Comparison of ENCODE assay signal across 10 mouse cellular contexts in genomic region chr8:122698254-122698768, GRCm38 (mm10). TPM values are rescaled to one million over a fixed set of nuclear protein-coding genes. Genes with fewer than 3 reads are reported as not detected.
DNase-seq lines count a peak whose midpoint lies in the region; ATAC-seq and TF ChIP-seq lines count a peak whose summit lies in the region.
"Had no signal": no experiment of that assay in that cellular context is flagged by ENCODE, and none has a peak within 500 bp of the region (broad histone marks: within the 10 kb centered on the region; RNA-seq: fewer than 3 reads in every experiment).

No protein-coding gene starts in this region.

- no peaks in the 10 kb centered on the region for H3K27me3 ChIP-seq in neural tube, embryonic 12.5 days (replicated peaks)
- H3K27me3 ChIP-seq in neural tube, embryonic 15.5 days (replicated peaks), result no peaks in the 10 kb centered on the region
- H3K27me3 ChIP-seq in liver, embryonic 12.5 days (replicated peaks), result peaks cover 4% of the 10 kb centered on the region; the same call in 1 of the 2 replicates

- DNase-seq in gastrocnemius, adult 2 months, result no peak
- DNase-seq in gastrocnemius, postnatal 4 days (ENCODE audit: low spot score in 2 of 2), result no peak
- DNase-seq in thymus, postnatal 36 days, result peak; percentile 70 to 84
- DNase-seq in T-cell, adult 2 months (ENCODE audit: low spot score), result no peak
- no peak for DNase-seq in MN1 (ENCODE audit: low spot score)

- H3K9me3 ChIP-seq in neural tube, embryonic 12.5 days, result no peaks in the 10 kb centered on the region
- no peaks in the 10 kb centered on the region for H3K9me3 ChIP-seq in neural tube, embryonic 15.5 days (replicated peaks)
- no peaks in the 10 kb centered on the region for H3K9me3 ChIP-seq in liver, embryonic 12.5 days (replicated peaks)
- H3K9me3 ChIP-seq: hindbrain, embryonic 13.5 days had no signal

- intact Hi-C loops in gastrocnemius, adult 2 months (cut with DNase I), result no loop called here

- peaks cover 9% of the 10 kb centered on the region; the same call in 1 of the 2 replicates for H3K4me1 ChIP-seq in neural tube, embryonic 12.5 days
- no peaks in the 10 kb centered on the region for H3K4me1 ChIP-seq in neural tube, embryonic 15.5 days
- H3K4me1 ChIP-seq in liver, embryonic 12.5 days, result peaks cover 100% of the 10 kb centered on the region

- H3K4me3 ChIP-seq in gastrocnemius, adult 2 months, result peak overlapping the region; percentile 56
- no peak overlapping the region for H3K4me3 ChIP-seq in neural tube, embryonic 12.5 days
- no peak overlapping the region for H3K4me3 ChIP-seq in neural tube, embryonic 15.5 days (replicated peaks)
- peak overlapping the region; percentile 70 for H3K4me3 ChIP-seq in liver, embryonic 12.5 days
- H3K4me3 ChIP-seq: hindbrain, embryonic 13.5 days had no signal

- TF ChIP-seq CTCF in gastrocnemius, adult 2 months (IDR thresholded peaks at IDR 0.05), result no peak

- no peaks in the 10 kb centered on the region for H3K36me3 ChIP-seq in neural tube, embryonic 12.5 days
- H3K36me3 ChIP-seq in neural tube, embryonic 15.5 days, result no peaks in the 10 kb centered on the region
- peaks cover 26% of the 10 kb centered on the region for H3K36me3 ChIP-seq in liver, embryonic 12.5 days
- H3K36me3 ChIP-seq: hindbrain, embryonic 13.5 days had no signal

- ATAC-seq in neural tube, embryonic 12.5 days (ENCODE audit: low FRiP score, low read depth), result no peak
- ATAC-seq in neural tube, embryonic 15.5 days (ENCODE audit: low FRiP score), result no peak
- peak; percentile 49 for ATAC-seq in liver, embryonic 12.5 days

- H3K27ac ChIP-seq in gastrocnemius, adult 2 months, result no peak overlapping the region; the same call in 1 of the 2 replicates
- H3K27ac ChIP-seq in neural tube, embryonic 12.5 days, result no peak overlapping the region
- no peak overlapping the region for H3K27ac ChIP-seq in neural tube, embryonic 15.5 days (replicated peaks)
- H3K27ac ChIP-seq in liver, embryonic 12.5 days, result peak overlapping the region; percentile 84
- H3K27ac ChIP-seq: hindbrain, embryonic 13.5 days had no signal

- 0 out of 2 replicates have a peak overlapping the region, but pooled peaks have one; percentile 8 for H3K4me2 ChIP-seq in neural tube, embryonic 12.5 days (replicated peaks)
- H3K4me2 ChIP-seq in neural tube, embryonic 15.5 days, result no peak overlapping the region
- H3K4me2 ChIP-seq in liver, embryonic 12.5 days, result peak overlapping the region; percentile 82
- H3K4me2 ChIP-seq: hindbrain, embryonic 13.5 days; midbrain, embryonic 11.5 days had no signal

- no peak overlapping the region for H3K9ac ChIP-seq in neural tube, embryonic 12.5 days
- H3K9ac ChIP-seq in neural tube, embryonic 15.5 days (replicated peaks), result no peak overlapping the region
- H3K9ac ChIP-seq in liver, embryonic 12.5 days, result peak overlapping the region; percentile 80
- H3K9ac ChIP-seq: hindbrain, embryonic 13.5 days had no signal

- WGBS in neural tube, embryonic 12.5 days, result 83% methylated on average over 5 of the region's 5 CpGs
- 85% methylated on average over 5 of the region's 5 CpGs for WGBS in neural tube, embryonic 15.5 days
- WGBS in liver, embryonic 12.5 days (ENCODE audit: insufficient replicate concordance), result 11% methylated on average over 5 of the region's 5 CpGs

RNA-seq across cellular contexts. Expression of gene Cbfa2t3, which starts 0.6 kb away (rescaled TPM):
- 10 to 100 TPM; 18.8 to 23.4 TPM for total RNA-seq in gastrocnemius, adult 2 months (2021)
- 10 to 100 TPM; 18.9 TPM for total RNA-seq in gastrocnemius, postnatal 4 days (2021)
- 15.3 and 16.7 TPM in 2 replicates for polyA plus RNA-seq in neural tube, embryonic 12.5 days (2016; fragmentation: Nextera tagmentation; extraction: Ambion mirVana)
- 14.4 and 16.8 TPM in 2 replicates for polyA plus RNA-seq in neural tube, embryonic 15.5 days (2015; fragmentation: Nextera tagmentation; extraction: Ambion mirVana)
- polyA plus RNA-seq in liver, embryonic 12.5 days (2016; fragmentation: Nextera tagmentation; extraction: Ambion mirVana), result 7.7 and 8.0 TPM in 2 replicates

Comparison
In these comparisons a context has a peak if more than half of its experiments do, and no peak if none do; other contexts are left out.
1. DNase-seq: peak in thymus, postnatal 36 days (2 of 2); none in gastrocnemius, adult 2 months (single experiment), gastrocnemius, postnatal 4 days (0 of 2), T-cell, adult 2 months (single experiment) and MN1 (single experiment).
2. H3K4me3 ChIP-seq: peak in gastrocnemius, adult 2 months (single experiment) and liver, embryonic 12.5 days (single experiment); none in neural tube, embryonic 12.5 days (single experiment) and neural tube, embryonic 15.5 days (single experiment).